Mouse (Mus musculus) MEL (cell line): ENCODE measurements around the gene Rxfp1. TPM values are rescaled to one million over a fixed set of nuclear protein-coding genes. Genes with fewer than 3 reads are reported as not detected.

Experiments used
- DNase-seq: peaks from one replicate; pipeline ENCODE4 v3.0.0; 2011; ENCODE audit warnings: low read depth, low spot score
- H3K27ac ChIP-seq: 2 replicates; pipeline ENCODE4 v1.5.1; 2012; ENCODE audit warnings: low read depth, mild to moderate bottlenecking, control low read depth, low read length, moderate library complexity; ENCODE audit not compliant: control insufficient read depth
- H3K27me3 ChIP-seq, 2 experiments: fragments of 150-350 bp in 1 of 2; sonication (generic) in 1 of 2; 2 replicates each; pipeline ENCODE4 v1.6.1; 2012; ENCODE audit warnings: low read length in 2 of 2, mild to moderate bottlenecking in 2 of 2, improper control_type of control experiment in 1 of 2, moderate library complexity in 1 of 2; ENCODE audit not compliant: insufficient read depth in 2 of 2, control insufficient read depth in 1 of 2
- H3K36me3 ChIP-seq, 2 experiments: 2 replicates each; pipeline ENCODE4 v1.6.1; 2012 to 2014; ENCODE audit warnings: low read length in 2 of 2, improper control_type of control experiment in 1 of 2, inconsistent platforms in 1 of 2, mild to moderate bottlenecking in 1 of 2; ENCODE audit not compliant: insufficient read depth in 2 of 2, control insufficient read depth in 1 of 2
- H3K4me1 ChIP-seq, 2 experiments: fragments of 150-350 bp in 1 of 2; sonication (generic) in 1 of 2; 2 replicates each; pipeline ENCODE4 v1.6.1; 2012; ENCODE audit warnings: low read length in 2 of 2, improper control_type of control experiment in 1 of 2, mild to moderate bottlenecking in 1 of 2; ENCODE audit not compliant: insufficient read depth in 2 of 2, control insufficient read depth in 1 of 2
- H3K4me3 ChIP-seq, 2 experiments: fragments of 150-350 bp in 1 of 2; sonication (generic) in 1 of 2; 2 replicates each; pipeline ENCODE4 v1.5.1; 2012; ENCODE audit warnings: low read depth in 2 of 2, low read length in 2 of 2, mild to moderate bottlenecking in 2 of 2, moderate library complexity in 2 of 2, control low read depth in 1 of 2, improper control_type of control experiment in 1 of 2; ENCODE audit not compliant: control insufficient read depth in 1 of 2, insufficient read depth in 1 of 2
- H3K79me2 ChIP-seq: 2 replicates; pipeline ENCODE4 v1.6.1; 2012; ENCODE audit warnings: mild to moderate bottlenecking, low read length, moderate library complexity; ENCODE audit not compliant: control insufficient read depth, poor library complexity, insufficient read depth
- H3K9ac ChIP-seq: 2 replicates; pipeline ENCODE4 v1.6.1; 2012; ENCODE audit warnings: low read depth, mild to moderate bottlenecking, control low read depth, low read length, moderate library complexity; ENCODE audit not compliant: control insufficient read depth, poor library complexity, severe bottlenecking
- H3K9me3 ChIP-seq: fragments of 150-350 bp; sonication (generic); replicated peaks from 2 replicates; pipeline ENCODE4 v1.6.1; 2012; ENCODE audit warnings: mild to moderate bottlenecking, low read length, improper control_type of control experiment, moderate library complexity; ENCODE audit not compliant: insufficient read depth
- CHD1 ChIP-seq: IDR thresholded peaks from 2 replicates; pipeline ENCODE4 v1.6.1; 2012; ENCODE audit warnings: low read depth, mild to moderate bottlenecking, inconsistent platforms, low read length, improper control_type of control experiment
- E2F4 ChIP-seq: IDR thresholded peaks from 2 replicates; pipeline ENCODE4 v1.6.1; 2011; ENCODE audit warnings: low read depth, low read length, improper control_type of control experiment, borderline replicate concordance
- ELF1 ChIP-seq: IDR thresholded peaks from 2 replicates; pipeline ENCODE4 v1.6.1; 2014; ENCODE audit warnings: low read depth, mild to moderate bottlenecking, inconsistent platforms, low read length, improper control_type of control experiment, moderate library complexity
- GABPA ChIP-seq: IDR thresholded peaks from 2 replicates; pipeline ENCODE4 v1.6.1; 2012; ENCODE audit warnings: low read depth, mild to moderate bottlenecking, inconsistent platforms, low read length, improper control_type of control experiment, moderate library complexity
- KAT2A ChIP-seq: conservative IDR thresholded peaks from 2 replicates; pipeline ENCODE4 v1.6.1; 2012; ENCODE audit warnings: low read depth, low read length, improper control_type of control experiment, inconsistent platforms
- MEF2A ChIP-seq: IDR thresholded peaks from 2 replicates; pipeline ENCODE4 v1.6.1; 2014; ENCODE audit warnings: low read depth, mild to moderate bottlenecking, inconsistent platforms, low read length, improper control_type of control experiment; ENCODE audit not compliant: poor library complexity, insufficient replicate concordance, severe bottlenecking; ENCODE audit errors: extremely low read depth
- MXI1 ChIP-seq: IDR thresholded peaks from 2 replicates; pipeline ENCODE4 v1.6.1; 2011; ENCODE audit warnings: mild to moderate bottlenecking, low read depth, low read length, improper control_type of control experiment
- NELFE ChIP-seq: IDR thresholded peaks from 2 replicates; pipeline ENCODE4 v1.6.1; 2011; ENCODE audit warnings: low read depth, low read length, improper control_type of control experiment
- POLR2AphosphoS2 ChIP-seq: IDR thresholded peaks from 2 replicates; pipeline ENCODE4 v1.6.1; 2011; ENCODE audit warnings: low read length, improper control_type of control experiment
- SIN3A ChIP-seq: IDR thresholded peaks from 2 replicates; pipeline ENCODE4 v1.6.1; 2012; ENCODE audit warnings: low read length, improper control_type of control experiment, inconsistent platforms
- TBP ChIP-seq: IDR thresholded peaks from 2 replicates; pipeline ENCODE4 v1.8.0; 2011; ENCODE audit warnings: low read depth, low read length, improper control_type of control experiment
- TCF12 ChIP-seq: IDR thresholded peaks from 2 replicates; pipeline ENCODE4 v1.6.1; 2014; ENCODE audit warnings: low read depth, mild to moderate bottlenecking, inconsistent platforms, low read length, improper control_type of control experiment, moderate library complexity
- USF2 ChIP-seq, 2 experiments: IDR thresholded peaks; 2 replicates each; pipeline ENCODE4 v1.6.1; 2011 to 2012; ENCODE audit warnings: improper control_type of control experiment in 2 of 2, low read length in 2 of 2, borderline replicate concordance in 1 of 2, inconsistent platforms in 1 of 2, low read depth in 1 of 2, mild to moderate bottlenecking in 1 of 2; ENCODE audit not compliant: insufficient read depth in 1 of 2
- ZC3H11A ChIP-seq: IDR thresholded peaks from 2 replicates; pipeline ENCODE4 v1.6.1; 2012; ENCODE audit warnings: low read depth, mild to moderate bottlenecking, inconsistent platforms, low read length, improper control_type of control experiment
- ZMIZ1 ChIP-seq: IDR thresholded peaks from 2 replicates; pipeline ENCODE4 v1.6.1; 2012; ENCODE audit warnings: low read depth, mild to moderate bottlenecking, inconsistent platforms, low read length, improper control_type of control experiment, moderate library complexity
- ZNF384 ChIP-seq: IDR thresholded peaks from 2 replicates; pipeline ENCODE4 v1.6.1; 2012; ENCODE audit warnings: low read depth, mild to moderate bottlenecking, inconsistent platforms, low read length, improper control_type of control experiment
- polyA plus RNA-seq, 2 experiments: library from polyadenylated mRNA; stranded (reverse) in 1 of 2; unstranded in 1 of 2; fragments of >175 nt in 1 of 2; fragments of >200 nt in 1 of 2; gene quantifications; 2 replicates each; pipeline versions ENCODE4 v1.2.1 to v1.2.4; 2012; ENCODE audit warnings: low replicate concordance in 2 of 2, low read depth in 1 of 2; ENCODE audit not compliant: insufficient read length in 2 of 2, insufficient read depth in 1 of 2, missing spikeins in 1 of 2
- total RNA-seq: library from RNA; depleted of rRNA; stranded (reverse); fragments of 300-350 nt; gene quantifications from 2 replicates; pipeline ENCODE4 v1.2.3, GENCODE M21; 2012

Rxfp1 gene
- total and polyA plus RNA-seq, 3 experiments = not detected

DNA sequence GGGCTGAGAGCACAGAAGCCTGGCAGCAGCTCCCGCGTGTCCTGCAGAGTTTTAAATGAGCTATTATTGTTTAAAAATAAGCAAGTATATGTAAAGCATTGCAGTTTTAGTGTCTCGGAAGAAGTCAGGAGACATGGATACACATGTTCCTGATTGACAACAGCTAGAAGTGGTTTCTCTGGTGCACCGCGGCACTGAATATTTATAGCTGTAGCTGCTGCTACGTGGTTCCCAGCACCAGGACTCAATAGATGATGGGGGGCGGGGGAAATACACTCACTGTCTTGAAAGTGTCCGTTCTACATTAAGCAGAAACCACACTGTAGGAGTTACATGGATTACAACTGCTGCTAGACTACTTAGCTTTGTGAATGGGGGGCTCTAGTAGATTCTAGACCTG lies 54.2 kb downstream of the Rxfp1 start:
- no peak for TF ChIP-seq USF2 (IDR thresholded peaks at IDR 0.05; ENCODE audit: borderline replicate concordance in 1 of 2, insufficient read depth in 1 of 2, low read depth in 1 of 2, low read length in 2 of 2)
- no peak for TF ChIP-seq MXI1
- TF ChIP-seq TBP = no peak
- TF ChIP-seq SIN3A = no peak
- TF ChIP-seq KAT2A = no peak
- no peak for TF ChIP-seq ELF1
- no peak for TF ChIP-seq E2F4
- TF ChIP-seq TCF12 = no peak
- TF ChIP-seq ZMIZ1 = no peak
- no peak for TF ChIP-seq CHD1
- TF ChIP-seq ZC3H11A = no peak
- TF ChIP-seq MEF2A = no peak
- no peak for TF ChIP-seq POLR2AphosphoS2
- TF ChIP-seq ZNF384 = no peak
- H3K9me3 ChIP-seq = no peaks in the 10 kb centered on the region
- H3K9ac ChIP-seq = no peak overlapping the region
- no peak overlapping the region for H3K27ac ChIP-seq
- peaks cover 1 to 2% of the 10 kb centered on the region in 2 experiments; a peak in 2 of 4 replicates for H3K27me3 ChIP-seq
- no peaks in the 10 kb centered on the region for H3K4me1 ChIP-seq
- no peaks in the 10 kb centered on the region for H3K79me2 ChIP-seq
- H3K36me3 ChIP-seq = no peaks in the 10 kb centered on the region
- DNase-seq = no peak
- H3K4me3 ChIP-seq = no peak overlapping the region

- TF ChIP-seq GABPA (no peak), NELFE (no peak)
- no peaks in the 10 kb centered on the region for H3K79me2 ChIP-seq
- peaks cover 1 to 2% of the 10 kb centered on the region in 2 experiments; a peak in 2 of 4 replicates for H3K27me3 ChIP-seq
These were observed 55.1 kb downstream of the Rxfp1 start for GRCm38 (mm10) chr3:79682351-79683132.

More at GRCm38 (mm10) chr3:79682351-79683132, 55.1 kb downstream of the Rxfp1 start:
- H3K9me3 ChIP-seq = no peaks in the 10 kb centered on the region
- H3K4me3 ChIP-seq = no peak overlapping the region
- no peaks in the 10 kb centered on the region for H3K36me3 ChIP-seq
- no peak overlapping the region for H3K9ac ChIP-seq
- no peaks in the 10 kb centered on the region for H3K4me1 ChIP-seq
- no peak overlapping the region for H3K27ac ChIP-seq
- no peak for DNase-seq
